Mouse (Mus musculus) bone marrow, adult 2 months (tissue): ENCODE measurements around the gene Csnk1e.

Source experiments
- CTCF ChIP-seq: fragments of 200-500 bp; IDR thresholded peaks from 2 replicates; pipeline ENCODE4 v1.5.1; 2011; ENCODE audit warnings: low read length, control low read depth; ENCODE audit not compliant: control insufficient read depth, insufficient read depth
- POLR2A ChIP-seq: fragments of 200-500 bp; IDR thresholded peaks from 2 replicates; pipeline ENCODE4 v1.6.1; 2011; ENCODE audit warnings: low read depth, mild to moderate bottlenecking, control low read depth, low read length, borderline replicate concordance; ENCODE audit not compliant: control insufficient read depth

DNA sequence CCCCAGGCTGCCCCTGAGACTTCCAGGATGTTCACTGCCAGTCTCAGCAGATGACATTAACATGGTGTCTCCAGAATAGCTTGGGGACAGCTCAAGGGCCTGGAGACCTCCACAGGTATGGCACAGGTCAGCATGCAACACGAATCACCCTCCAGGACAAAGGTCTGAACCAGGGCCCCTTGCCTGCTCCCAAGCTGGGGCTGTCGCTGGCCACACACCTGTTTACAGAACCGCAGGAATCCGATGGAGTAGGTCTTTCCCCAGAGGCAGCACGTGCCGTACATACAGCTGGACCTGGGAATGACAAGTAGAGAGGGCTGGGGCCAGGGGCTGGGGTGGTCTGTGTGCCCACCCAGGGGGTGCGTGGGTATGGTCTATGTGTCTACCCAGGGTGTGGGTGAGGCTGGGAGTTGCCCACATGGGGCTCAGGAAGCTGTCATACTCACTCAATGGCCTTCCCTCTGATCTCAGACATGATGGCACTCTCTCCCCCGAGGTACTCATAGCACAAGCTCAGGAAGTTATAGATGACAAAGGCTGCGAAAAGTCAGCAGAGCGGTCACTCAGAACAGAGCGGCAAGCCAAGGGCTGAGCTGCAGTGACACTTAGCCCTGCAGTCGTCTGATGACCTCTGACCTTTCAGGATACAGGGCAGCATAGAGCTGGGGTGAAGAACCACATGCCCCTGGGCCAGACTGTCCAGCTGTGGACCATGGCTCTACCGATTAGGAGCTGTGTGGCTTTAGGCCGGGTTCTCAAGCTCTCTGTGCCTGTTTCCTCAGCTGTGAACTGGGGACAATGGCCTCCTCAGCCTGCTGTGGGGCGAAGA, 85.7 kb downstream of the Csnk1e start:
- no peak for TF ChIP-seq CTCF
- no peak for TF ChIP-seq POLR2A
